Mouse (Mus musculus) left cerebral cortex, adult 9 months (tissue): ENCODE measurements around the gene Smndc1.

Experiments used
- DNase-seq, 2 experiments: peaks; one replicate each; pipeline ENCODE4 v3.0.0; 2022; ENCODE audit warnings: low spot score in 2 of 2

Gene Smndc1

GRCm38 (mm10) chr19:53390495-53391007 lies at the start of gene Smndc1:
Smndc1 (minus strand) TSS chr19:53390578.
- DNase-seq: peak; percentile 99

- no peak for DNase-seq
These were observed 49.0 kb upstream of the Smndc1 start for GRCm38 (mm10) chr19:53439340-53439739.

- no peak for DNase-seq
These were observed 47.6 kb upstream of the Smndc1 start for GRCm38 (mm10) chr19:53437991-53438390.

- no peak for DNase-seq
These were observed 47.1 kb upstream of the Smndc1 start for GRCm38 (mm10) chr19:53437311-53437958.

- no peak for DNase-seq
These were observed 43.7 kb upstream of the Smndc1 start for GRCm38 (mm10) chr19:53433949-53434689.

- no peak for DNase-seq
These were observed 40.6 kb upstream of the Smndc1 start for GRCm38 (mm10) chr19:53431003-53431402.

- DNase-seq: peak; percentile 76 to 89
These were observed 40.0 kb upstream of the Smndc1 start for GRCm38 (mm10) chr19:53430356-53430755.

- DNase-seq: peak; percentile 47 to 73
These were observed 37.4 kb upstream of the Smndc1 start for GRCm38 (mm10) chr19:53427817-53428216.

GRCm38 (mm10) chr19:53427346-53427745 lies 37.0 kb upstream of the Smndc1 start:
- no peak for DNase-seq

- no peak for DNase-seq
These were observed 35.4 kb upstream of the Smndc1 start for GRCm38 (mm10) chr19:53425824-53426223.

GRCm38 (mm10) chr19:53424629-53425028 lies 34.3 kb upstream of the Smndc1 start:
- DNase-seq: no peak

GRCm38 (mm10) chr19:53423816-53424465 lies 33.6 kb upstream of the Smndc1 start:
- DNase-seq: no peak

GRCm38 (mm10) chr19:53423341-53423753 lies 33.0 kb upstream of the Smndc1 start:
- no peak for DNase-seq

GRCm38 (mm10) chr19:53422358-53423308 lies 32.3 kb upstream of the Smndc1 start:
- no peak for DNase-seq

GRCm38 (mm10) chr19:53421583-53422188 lies 31.3 kb upstream of the Smndc1 start:
- DNase-seq: no peak

GRCm38 (mm10) chr19:53420924-53421582 lies 30.7 kb upstream of the Smndc1 start:
- DNase-seq: peak in 1 of 2 experiments; percentile 71

- DNase-seq: no peak
These were observed 29.5 kb upstream of the Smndc1 start for GRCm38 (mm10) chr19:53419834-53420233.

- peak in 1 of 2 experiments; percentile 66 for DNase-seq
These were observed 24.8 kb upstream of the Smndc1 start for GRCm38 (mm10) chr19:53415198-53415597.

- DNase-seq: no peak
These were observed 24.3 kb upstream of the Smndc1 start for GRCm38 (mm10) chr19:53414650-53415049.
